Mouse (Mus musculus): ENCODE data around the gene Ghrhr.

- TF ChIP-seq CTCF (IDR thresholded peaks at IDR 0.05) = no peak
- no peak for TF ChIP-seq POLR2A (IDR thresholded peaks at IDR 0.05; ENCODE audit: insufficient read depth, low read depth, low read length)
Measured at GRCm38 (mm10) chr6:55432121-55432520, 56.0 kb downstream of the Ghrhr start.
